Mouse (Mus musculus) lung, embryonic 16.5 days (tissue): Measurements from ENCODE around the gene Ptprn. TPM values are rescaled to one million over a fixed set of nuclear protein-coding genes. Genes with fewer than 3 reads are reported as not detected.

Source experiments
- ATAC-seq: fragments of 200-750 bp; cut with Nextera tagmentation; 2 replicates; pipeline ENCODE4 v1.8.0; 2017; ENCODE audit warnings: low read depth, mild to moderate bottlenecking, moderate library complexity
- H3K27ac ChIP-seq: fragments of 300-500 bp; sonication (generic); 2 replicates; pipeline ENCODE4 v1.5.1; 2014; ENCODE audit warnings: mild to moderate bottlenecking, control low read depth, low read length
- H3K27me3 ChIP-seq: fragments of 300-500 bp; sonication (generic); 2 replicates; pipeline ENCODE4 v1.6.1; 2014; ENCODE audit warnings: low read depth, low read length, mixed read lengths; ENCODE audit not compliant: control insufficient read depth, insufficient read depth
- H3K36me3 ChIP-seq: fragments of 300-500 bp; sonication (generic); 2 replicates; pipeline ENCODE4 v1.6.1; 2014; ENCODE audit warnings: low read length; ENCODE audit not compliant: control insufficient read depth, insufficient read depth
- H3K4me1 ChIP-seq: fragments of 300-500 bp; sonication (generic); replicated peaks from 2 replicates; pipeline ENCODE4 v1.6.1; 2014; ENCODE audit warnings: low read length, mixed read lengths; ENCODE audit not compliant: control insufficient read depth, insufficient read depth
- H3K4me2 ChIP-seq: fragments of 300-500 bp; sonication (generic); 2 replicates; pipeline ENCODE4 v1.6.1; 2014; ENCODE audit warnings: low read depth, low read length, control low read depth
- H3K4me3 ChIP-seq: fragments of 300-500 bp; sonication (generic); 2 replicates; pipeline ENCODE4 v1.5.1; 2014; ENCODE audit warnings: mild to moderate bottlenecking, low read length, control low read depth
- H3K9ac ChIP-seq: fragments of 300-500 bp; sonication (generic); 2 replicates; pipeline ENCODE4 v1.6.1; 2014; ENCODE audit warnings: low read length, control low read depth
- H3K9me3 ChIP-seq: fragments of 300-500 bp; sonication (generic); 2 replicates; pipeline ENCODE4 v1.6.1; 2016; ENCODE audit warnings: low read length; ENCODE audit not compliant: control insufficient read depth
- WGBS: fragments of 180-500 bp; shearing (Covaris S2); extraction: QIAGEN DNeasy Blood & Tissue Kit; methylation state at CpG from one replicate; pipeline ENCODE4 v1.1.7; 2014; 5-methylcytosine and 5-hydroxymethylcytosine counted together
- polyA plus RNA-seq: library from polyadenylated mRNA; unstranded; fragments of >200 nt; fragmentation: Nextera tagmentation; extraction: Ambion mirVana; gene quantifications from 2 replicates; pipeline ENCODE4 v1.2.1, GENCODE M21; 2015

Gene Ptprn
- polyA plus RNA-seq, 1 experiment from 2014 or later, result 0.63 TPM

- no peak overlapping the region for H3K4me2 ChIP-seq
- H3K27ac ChIP-seq, result no peak overlapping the region
- no peaks in the 10 kb centered on the region for H3K36me3 ChIP-seq
- no peaks in the 10 kb centered on the region for H3K27me3 ChIP-seq
- H3K4me3 ChIP-seq, result no peak overlapping the region
- ATAC-seq, result no peak
- 55% methylated on average over 7 of the region's 7 CpGs for WGBS
- no peak overlapping the region for H3K9ac ChIP-seq
- peaks cover 2% of the 10 kb centered on the region; the same call in 1 of the 2 replicates for H3K4me1 ChIP-seq
- no peaks in the 10 kb centered on the region for H3K9me3 ChIP-seq
Observed at GRCm38 (mm10) chr1:75230335-75230994, 33.8 kb downstream of the Ptprn start.

DNA sequence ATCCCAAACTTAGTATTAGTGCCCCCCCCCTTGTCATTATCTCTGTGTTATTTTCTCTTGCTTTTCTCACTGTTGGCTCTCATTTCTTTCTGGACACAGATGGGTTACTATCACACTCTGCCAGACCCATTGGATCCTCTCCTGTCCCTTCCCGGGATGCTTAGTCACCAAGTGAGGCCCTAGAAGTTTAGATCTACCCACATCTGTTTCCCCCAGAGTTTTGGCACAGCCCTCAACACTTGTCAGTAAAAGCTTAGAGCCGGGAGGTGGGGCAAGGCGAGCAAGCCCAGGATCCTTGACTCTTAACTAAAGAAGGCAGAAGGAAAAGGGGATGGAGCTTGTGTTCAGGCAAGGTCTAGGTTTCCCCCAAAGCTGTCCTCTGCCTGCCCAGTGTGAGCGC lies 35.1 kb downstream of the Ptprn start:
- Histone ChIP-seq H3K4me2 (no peak overlapping the region), H3K36me3 (no peaks in the 10 kb centered on the region), H3K9ac (no peak overlapping the region), H3K27ac (no peak overlapping the region), H3K27me3 (no peaks in the 10 kb centered on the region), H3K4me1 (no peaks in the 10 kb centered on the region), H3K4me3 (no peak overlapping the region), H3K9me3 (no peaks in the 10 kb centered on the region)
- WGBS, result 58% methylated on average over 4 of the region's 4 CpGs
- no peak for ATAC-seq

DNA sequence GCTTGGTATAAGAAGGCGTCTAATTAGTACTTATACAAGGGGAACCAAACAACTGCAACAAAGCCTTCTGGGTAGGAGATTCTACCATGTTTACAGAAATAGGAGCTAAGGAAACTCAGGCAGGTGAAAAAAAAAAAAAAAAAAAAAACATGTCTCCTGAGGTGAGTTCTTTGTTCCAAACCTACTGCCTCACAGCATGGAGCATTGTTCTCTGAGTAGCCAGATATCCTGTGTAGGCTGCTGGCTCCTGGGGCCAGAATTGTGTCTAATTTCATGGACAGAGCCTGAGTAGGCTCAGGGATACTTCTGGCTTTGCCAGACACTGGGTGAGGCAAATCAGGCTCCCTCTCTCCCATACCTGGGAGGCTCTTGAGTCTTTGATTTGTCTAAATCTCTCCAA lies 36.6 kb downstream of the Ptprn start:
- H3K36me3 ChIP-seq, result no peaks in the 10 kb centered on the region
- H3K9ac ChIP-seq, result no peak overlapping the region
- no peak for ATAC-seq
- H3K9me3 ChIP-seq, result no peaks in the 10 kb centered on the region
- H3K4me2 ChIP-seq, result no peak overlapping the region
- no peaks in the 10 kb centered on the region for H3K27me3 ChIP-seq
- H3K27ac ChIP-seq, result no peak overlapping the region
- no peaks in the 10 kb centered on the region for H3K4me1 ChIP-seq
- WGBS, result 89% methylated on average over 1 of the region's 1 CpGs
- H3K4me3 ChIP-seq, result no peak overlapping the region

- H3K4me1 ChIP-seq, result no peaks in the 10 kb centered on the region
- WGBS, result 48% methylated on average over 2 of the region's 2 CpGs
- no peaks in the 10 kb centered on the region for H3K9me3 ChIP-seq
- H3K27ac ChIP-seq, result no peak overlapping the region
- no peaks in the 10 kb centered on the region for H3K36me3 ChIP-seq
- H3K4me2 ChIP-seq, result no peak overlapping the region
- ATAC-seq, result no peak
- H3K9ac ChIP-seq, result no peak overlapping the region
- H3K27me3 ChIP-seq, result no peaks in the 10 kb centered on the region; the same call in 1 of the 2 replicates
- no peak overlapping the region for H3K4me3 ChIP-seq
Observed at GRCm38 (mm10) chr1:75226138-75226537, 38.2 kb downstream of the Ptprn start.

- 41% methylated on average over 3 of the region's 3 CpGs for WGBS
- Histone ChIP-seq H3K4me2 (no peak overlapping the region), H3K9ac (no peak overlapping the region), H3K36me3 (no peaks in the 10 kb centered on the region), H3K9me3 (no peaks in the 10 kb centered on the region), H3K4me1 (no peaks in the 10 kb centered on the region), H3K27ac (no peak overlapping the region), H3K27me3 (peaks cover 3% of the 10 kb centered on the region; the same call in 1 of the 2 replicates), H3K4me3 (no peak overlapping the region)
- no peak for ATAC-seq
Observed at GRCm38 (mm10) chr1:75225473-75225872, 38.8 kb downstream of the Ptprn start.

DNA sequence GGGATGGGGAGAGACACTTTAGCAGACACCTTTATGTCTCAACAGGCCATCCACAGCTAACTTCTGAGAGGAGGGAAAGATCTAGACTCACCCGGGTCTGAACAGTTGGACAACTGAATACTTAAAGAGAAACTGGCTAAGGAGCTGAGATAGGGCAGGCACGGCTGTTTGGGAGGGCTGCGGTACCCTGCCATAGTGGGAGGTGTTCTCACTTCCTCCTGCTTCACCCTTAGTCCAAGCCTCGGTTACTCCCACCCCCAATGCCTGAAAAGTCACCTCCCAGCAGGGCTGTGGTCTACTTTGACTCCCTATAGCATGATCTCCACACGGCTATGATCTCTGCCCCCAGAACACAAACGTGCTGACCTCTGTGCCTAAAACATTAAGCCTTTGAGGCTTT lies 40.8 kb downstream of the Ptprn start:
- H3K4me2 ChIP-seq, result no peak overlapping the region
- peaks cover 8% of the 10 kb centered on the region for H3K4me1 ChIP-seq
- H3K36me3 ChIP-seq, result no peaks in the 10 kb centered on the region
- peaks cover 19% of the 10 kb centered on the region for H3K27me3 ChIP-seq
- no peak overlapping the region for H3K27ac ChIP-seq
- no peak for ATAC-seq
- WGBS, result 57% methylated on average over 6 of the region's 6 CpGs
- H3K4me3 ChIP-seq, result no peak overlapping the region
- no peaks in the 10 kb centered on the region for H3K9me3 ChIP-seq
- no peak overlapping the region for H3K9ac ChIP-seq

DNA sequence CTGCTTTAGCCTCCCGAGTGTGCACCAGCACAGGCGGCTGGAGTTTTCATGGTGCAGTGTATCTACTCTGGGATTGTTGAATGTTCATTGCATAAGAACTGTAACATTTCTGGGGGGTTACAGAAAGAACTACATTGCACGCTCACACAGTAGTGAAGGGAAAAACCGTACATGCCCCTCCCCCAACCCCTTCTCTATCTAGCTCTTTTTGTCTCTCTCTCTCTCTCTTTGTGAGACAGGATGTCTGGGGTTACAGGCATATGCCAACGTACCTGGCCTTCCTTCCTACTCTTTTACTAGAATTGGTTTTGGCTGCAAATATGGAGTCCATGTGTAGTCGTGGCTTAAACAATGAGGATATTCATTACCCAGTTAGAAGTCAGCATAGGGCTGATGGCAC lies 41.4 kb downstream of the Ptprn start:
- no peak overlapping the region for H3K27ac ChIP-seq
- H3K4me1 ChIP-seq, result peaks cover 9% of the 10 kb centered on the region
- H3K36me3 ChIP-seq, result no peaks in the 10 kb centered on the region
- ATAC-seq, result no peak
- whole genome bisulfite sequencing, result 67% methylated on average over 6 of the region's 6 CpGs
- H3K4me3 ChIP-seq, result no peak overlapping the region
- peaks cover 25% of the 10 kb centered on the region for H3K27me3 ChIP-seq
- H3K9me3 ChIP-seq, result no peaks in the 10 kb centered on the region
- no peak overlapping the region for H3K9ac ChIP-seq
- H3K4me2 ChIP-seq, result no peak overlapping the region

DNA sequence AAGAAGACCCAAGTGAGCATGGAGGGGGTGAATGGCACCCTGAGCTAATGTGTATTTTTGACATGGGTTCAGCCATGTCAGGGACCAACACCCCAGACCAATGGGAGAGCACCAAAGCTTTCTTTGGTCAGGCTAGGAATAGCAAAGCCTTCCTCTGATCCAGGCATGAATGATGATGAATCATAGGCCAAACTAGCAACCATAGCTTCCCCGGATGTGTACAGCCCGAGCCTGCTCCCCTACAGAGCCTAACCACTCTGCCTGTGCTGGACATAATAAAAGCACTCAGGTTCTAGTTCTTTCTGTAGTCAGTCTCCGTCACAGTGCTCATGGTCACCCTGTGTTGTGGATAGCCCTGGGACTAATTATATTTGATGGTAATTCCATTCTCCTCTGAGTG lies 42.8 kb downstream of the Ptprn start:
- Histone ChIP-seq H3K9me3 (no peaks in the 10 kb centered on the region), H3K4me1 (peaks cover 9% of the 10 kb centered on the region), H3K9ac (no peak overlapping the region), H3K4me2 (no peak overlapping the region), H3K27me3 (peaks cover 29% of the 10 kb centered on the region), H3K36me3 (no peaks in the 10 kb centered on the region), H3K4me3 (no peak overlapping the region), H3K27ac (no peak overlapping the region)
- ATAC-seq, result no peak
- WGBS, result 69% methylated on average over 3 of the region's 3 CpGs

DNA sequence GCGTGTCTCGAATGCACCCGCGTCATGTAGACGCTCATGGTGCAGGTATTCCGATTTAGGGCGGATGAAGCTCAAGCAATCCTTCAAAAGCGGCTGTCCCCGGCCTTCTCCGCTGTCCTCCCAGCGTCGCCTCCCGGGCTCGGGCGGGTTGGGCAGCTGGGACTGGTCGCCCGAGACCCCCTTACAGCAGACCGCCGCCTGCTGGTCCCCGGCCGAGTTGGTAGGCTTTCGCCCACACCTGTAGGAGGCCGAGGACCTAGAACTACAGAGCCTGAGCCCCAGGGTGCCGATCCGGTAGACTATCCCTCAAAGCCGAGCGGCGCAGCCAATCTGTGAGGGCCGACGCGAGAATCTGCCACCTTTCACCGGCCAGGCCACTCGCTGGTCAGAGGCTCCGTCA lies 44.8 kb downstream of the Ptprn start, which contains the start of gene Tuba4a:
TSS of gene Tuba4a (minus strand) at position 335 of the 400 bp plus-strand sequence.
- no peaks in the 10 kb centered on the region for H3K9me3 ChIP-seq
- H3K4me3 ChIP-seq, result peak within 1 kb of the TSS; percentile 54
- peak within 1 kb of the TSS; percentile 52 for H3K27ac ChIP-seq
- ATAC-seq, result peak; percentile 59
- WGBS, result under 1% methylated on average over 34 of the region's 34 CpGs
- H3K4me1 ChIP-seq, result peaks cover 9% of the 10 kb centered on the region
- peaks cover 3% of the 10 kb centered on the region for H3K36me3 ChIP-seq
- H3K27me3 ChIP-seq, result peaks cover 29% of the 10 kb centered on the region
- peak within 1 kb of the TSS; percentile 97 for H3K4me2 ChIP-seq
- H3K9ac ChIP-seq, result peak within 1 kb of the TSS; percentile 72
